Mouse (Mus musculus): ENCODE data around the gene Tnfrsf4.

- TF ChIP-seq CTCF (IDR thresholded peaks at IDR 0.05; ENCODE audit: borderline replicate concordance, extremely low read depth, insufficient read depth, insufficient read length) (no peak), POLR2A (IDR thresholded peaks at IDR 0.05; ENCODE audit: borderline replicate concordance, extremely low read depth, insufficient read depth, insufficient read length, poor library complexity, severe bottlenecking) (no peak)
These were observed 9.9 kb downstream of the Tnfrsf4 start for GRCm38 (mm10) chr4:156023520-156023919.
